Mouse (Mus musculus) gastrocnemius, adult 2 months (tissue): ENCODE measurements at regions not wholly inside any gene's neighbourhood (a gene's known extent, or its start where the extent isn't known, plus 50 kb on each side); places are given as distances from the start of the nearest gene placed in this dataset.

Source experiments
- DNase-seq: peaks from one replicate; pipeline ENCODE4 v3.0.0; 2022
- H3K27ac ChIP-seq: fragments of 200-600 bp; 2 replicates; pipeline ENCODE4 v1.8.1; 2022; ENCODE audit warnings: mild to moderate bottlenecking
- H3K4me3 ChIP-seq: fragments of 200-600 bp; 2 replicates; pipeline ENCODE4 v1.8.1; 2022; ENCODE audit warnings: mild to moderate bottlenecking, moderate library complexity
- CTCF ChIP-seq: fragments of 200-600 bp; IDR thresholded peaks from 2 replicates; pipeline ENCODE4 v1.8.1; 2022; ENCODE audit warnings: antibody characterized with exemption, mild to moderate bottlenecking, moderate library complexity
- intact Hi-C: fragments of 180-260 bp; cut with DNase I; formaldehyde crosslinking; loops from one replicate; pipeline ENCODE4 v1.15.1; 2025

DNA sequence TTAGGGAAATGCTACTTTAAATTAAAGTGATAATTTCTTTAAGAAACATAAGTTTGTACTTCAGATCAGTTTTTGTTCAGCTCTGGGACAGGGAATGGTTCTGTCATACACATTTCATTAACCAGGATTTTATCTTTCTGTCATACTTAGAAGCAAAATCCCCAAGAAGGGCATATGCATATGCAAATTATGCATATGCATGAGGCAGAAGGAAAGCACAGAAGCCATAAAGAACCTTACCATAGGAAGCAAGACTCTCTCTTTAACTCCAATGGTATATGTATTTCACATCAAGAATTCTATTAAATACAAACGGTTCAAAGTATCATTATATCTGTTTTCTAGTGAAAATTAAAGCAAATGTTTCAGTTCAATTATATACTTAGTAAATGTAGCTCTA lies 381.5 kb downstream of the Kcnj3 start:
- intact Hi-C loops, result no loop called here
- DNase-seq, result no peak
- Histone ChIP-seq H3K27ac (no peak overlapping the region), H3K4me3 (no peak overlapping the region)
- no peak for TF ChIP-seq CTCF

DNA sequence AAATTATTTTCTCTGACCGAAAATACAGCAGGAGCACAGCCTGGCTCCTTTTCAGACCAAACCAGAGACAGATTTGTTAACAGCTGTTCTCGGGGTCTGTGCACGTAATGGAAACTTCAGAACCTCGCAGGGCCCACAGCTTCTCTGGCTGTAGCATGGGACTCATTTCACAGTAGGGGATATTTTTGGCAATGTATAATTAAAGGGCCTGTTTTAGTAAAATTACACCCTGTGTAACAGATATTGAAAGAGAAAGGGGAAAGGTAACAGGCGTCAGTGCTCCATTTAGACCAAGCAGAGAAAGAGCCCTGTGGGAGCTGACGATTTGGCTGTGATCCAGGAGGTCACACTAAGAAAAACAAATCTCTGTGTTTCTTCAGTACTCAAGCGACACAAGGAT lies 382.4 kb downstream of the Kcnj3 start:
- peak overlapping the region; percentile 45 for H3K4me3 ChIP-seq
- TF ChIP-seq CTCF, result no peak
- no peak overlapping the region for H3K27ac ChIP-seq
- intact Hi-C loops, result no loop called here
- DNase-seq, result no peak

DNA sequence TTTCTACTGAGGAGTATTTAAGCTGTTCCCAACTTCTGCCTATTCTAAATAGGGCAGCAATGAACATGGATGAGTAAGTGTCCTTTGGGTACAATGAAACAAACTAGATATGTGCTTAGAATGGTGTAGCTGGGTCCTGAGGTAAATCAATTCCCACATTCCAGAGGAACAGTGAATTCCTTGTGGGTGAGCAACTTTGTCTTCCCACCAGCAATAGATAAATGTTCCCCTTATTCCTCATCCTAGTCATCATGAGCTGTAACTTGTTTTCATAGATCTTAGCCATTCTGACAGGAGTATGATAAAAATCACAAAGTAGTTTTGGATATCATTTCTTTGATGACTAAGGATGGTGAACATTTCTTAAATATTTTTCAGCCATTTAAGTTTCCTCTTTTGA lies 387.0 kb downstream of the Kcnj3 start:
- intact Hi-C loops, result no loop called here
- H3K27ac ChIP-seq, result no peak overlapping the region
- no peak overlapping the region for H3K4me3 ChIP-seq
- no peak for TF ChIP-seq CTCF
- no peak for DNase-seq

DNA sequence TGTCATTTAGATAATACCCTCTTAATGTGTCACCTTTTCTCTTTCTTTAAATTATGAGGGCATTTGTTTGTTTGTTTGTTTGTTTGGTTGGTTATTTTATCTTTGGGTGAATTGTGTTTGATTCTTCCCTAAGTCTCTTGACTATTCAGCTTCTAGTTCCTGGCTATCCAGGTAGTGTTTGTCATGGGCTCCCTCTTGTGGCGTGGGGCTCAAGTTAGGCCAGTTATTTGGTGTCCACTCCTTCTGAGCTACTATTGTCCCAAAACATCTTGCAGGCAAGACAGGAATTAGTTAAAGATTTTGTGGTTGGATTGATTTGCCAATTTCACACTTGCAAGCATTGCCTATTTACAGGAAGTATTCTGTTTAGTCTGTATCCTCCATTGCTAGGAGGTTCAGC lies 405.8 kb downstream of the Kcnj3 start:
- no peak overlapping the region for H3K27ac ChIP-seq
- peak; percentile 38 for TF ChIP-seq CTCF
- intact Hi-C loops, result loop anchor here (5.0 kb wide), 1 partner anchor 534 kb away; no protein-coding TSS in a partner anchor
- H3K4me3 ChIP-seq, result no peak overlapping the region
- DNase-seq, result no peak

DNA sequence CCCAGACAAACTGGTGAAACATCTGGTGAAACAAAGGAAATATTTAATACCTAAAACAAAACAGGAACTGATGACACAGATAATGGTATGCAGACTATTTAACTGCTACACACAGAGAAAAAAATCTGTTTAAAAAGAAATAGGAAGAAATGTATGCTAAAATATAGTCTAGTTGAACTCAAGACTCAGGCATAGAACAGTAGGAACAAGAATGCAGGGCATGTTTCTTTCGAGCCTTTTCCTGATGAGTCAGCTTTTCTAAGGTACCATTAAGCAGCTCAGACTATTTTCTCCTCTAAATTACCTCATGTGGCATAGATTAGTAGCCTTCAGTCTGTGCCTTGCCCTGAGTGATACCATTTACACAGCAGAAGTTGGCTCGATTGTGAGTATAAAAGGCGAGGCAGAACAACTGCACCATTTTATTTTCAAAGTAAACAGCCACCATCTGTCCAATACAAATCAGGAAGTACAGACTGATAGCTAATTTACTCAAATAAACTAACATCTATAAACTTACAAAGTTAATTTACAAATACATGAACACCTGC lies 411.1 kb downstream of the Kcnj3 start:
- intact Hi-C loops, result no loop called here
- no peak overlapping the region for H3K4me3 ChIP-seq
- no peak for DNase-seq
- no peak overlapping the region for H3K27ac ChIP-seq
- TF ChIP-seq CTCF, result no peak

DNA sequence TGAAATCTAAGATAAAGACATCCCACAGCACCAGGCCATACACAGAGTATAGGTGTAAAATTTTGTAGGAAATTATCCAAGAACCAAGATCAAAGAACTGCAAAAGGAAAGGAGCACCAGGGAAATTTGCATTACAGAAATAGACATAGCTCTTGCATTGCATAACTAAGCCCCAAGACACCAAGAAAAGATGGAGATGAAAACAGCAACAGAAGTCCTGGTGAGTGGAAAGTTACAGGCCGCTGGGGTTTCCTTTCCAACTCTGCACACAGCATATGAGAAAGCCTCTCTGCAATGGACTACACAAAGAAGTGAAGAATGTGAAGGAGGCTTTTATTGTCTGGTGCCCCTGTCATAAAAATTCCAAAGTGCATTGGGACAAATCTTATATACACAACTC lies 426.7 kb downstream of the Kcnj3 start:
- no peak for TF ChIP-seq CTCF
- no peak for DNase-seq
- intact Hi-C loops, result no loop called here

DNA sequence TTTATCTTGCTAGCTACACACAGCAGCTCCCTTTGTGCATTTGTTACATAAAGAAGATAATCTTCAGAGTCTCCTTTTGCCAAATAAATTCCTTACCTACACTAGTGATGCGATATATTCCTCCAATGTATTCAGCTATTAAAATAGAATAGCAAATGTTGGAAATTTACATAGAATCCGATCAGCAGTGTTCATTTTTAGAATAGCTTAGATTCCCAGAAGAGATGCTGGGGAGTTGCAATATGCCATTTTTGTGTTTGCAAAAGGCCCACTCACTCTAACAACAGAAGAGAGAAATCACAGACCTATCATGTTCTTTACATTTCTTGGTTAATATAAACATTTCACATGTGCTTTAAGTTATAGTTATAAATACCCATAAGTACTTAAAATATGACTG lies 454.2 kb downstream of the Kcnj3 start:
- Histone ChIP-seq H3K4me3 (no peak overlapping the region), H3K27ac (no peak overlapping the region)
- intact Hi-C loops, result no loop called here
- DNase-seq, result no peak
- TF ChIP-seq CTCF, result no peak

More for the DNA sequence above, 426.7 kb downstream of the Kcnj3 start:
- no peak overlapping the region for H3K27ac ChIP-seq
- no peak overlapping the region for H3K4me3 ChIP-seq

DNA sequence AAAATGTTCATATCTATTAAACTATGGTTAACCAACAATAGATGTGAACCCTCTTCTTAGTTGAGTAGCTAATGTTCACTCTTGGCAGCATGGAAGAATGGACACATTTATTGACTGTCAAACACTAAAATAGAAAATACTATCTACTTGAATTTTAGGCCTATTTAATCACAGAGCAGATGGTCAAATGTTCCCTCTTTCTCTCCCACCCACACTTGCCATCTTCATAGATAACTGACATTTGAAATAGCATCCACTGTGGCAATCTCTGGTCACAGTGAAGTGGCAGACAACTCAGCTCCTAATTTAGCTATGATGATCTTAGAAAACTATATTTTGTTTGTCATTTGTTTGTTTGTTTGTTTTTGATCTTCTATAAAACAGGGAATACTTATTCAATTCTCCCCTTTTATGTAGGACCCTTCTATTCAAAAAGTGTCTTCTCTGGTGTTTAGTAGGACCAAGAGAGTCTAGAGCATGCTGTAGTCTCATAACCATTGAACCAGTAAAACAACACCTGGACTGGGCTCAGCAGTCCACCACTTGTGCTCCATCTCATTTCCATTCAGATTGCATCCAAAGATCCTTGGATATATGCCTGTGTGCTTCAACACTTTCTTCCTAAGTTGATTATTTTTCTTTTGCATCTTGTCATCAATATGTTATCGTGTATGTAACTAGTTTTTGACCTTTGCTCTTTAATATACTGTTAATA lies 457.2 kb downstream of the Kcnj3 start:
- no peak overlapping the region for H3K27ac ChIP-seq
- intact Hi-C loops, result no loop called here
- no peak for DNase-seq
- no peak overlapping the region for H3K4me3 ChIP-seq
- no peak for TF ChIP-seq CTCF

DNA sequence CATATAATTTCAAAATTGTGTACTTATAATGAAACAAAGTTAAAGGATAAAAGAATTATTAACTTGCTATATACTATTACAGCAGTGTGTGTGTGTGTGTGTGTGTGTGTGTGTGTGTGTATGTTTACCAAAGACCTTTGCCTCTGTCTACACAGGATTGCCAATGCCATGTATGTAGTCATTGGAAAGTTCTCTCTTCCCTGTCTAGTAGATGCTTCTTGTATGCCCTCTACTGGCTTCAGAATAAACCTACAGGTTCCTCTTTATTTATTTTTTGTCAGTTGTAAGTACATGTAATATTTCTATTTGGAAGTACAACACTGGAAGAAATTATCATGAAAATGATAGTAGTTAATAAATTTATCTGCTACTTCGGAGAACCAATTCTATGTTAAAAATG lies 484.5 kb downstream of the Kcnj3 start:
- no peak overlapping the region for H3K27ac ChIP-seq
- no peak overlapping the region for H3K4me3 ChIP-seq
- no peak for DNase-seq
- intact Hi-C loops, result no loop called here
- TF ChIP-seq CTCF, result no peak; the same call in 1 of the 2 replicates
